Mouse (Mus musculus) heart, postnatal 36 days (tissue): ENCODE results near the gene Cmtm5. TPM values are rescaled to one million over a fixed set of nuclear protein-coding genes. Genes with fewer than 3 reads are reported as not detected.

ENCODE experiments used
- microRNA-seq, 2 experiments: library from miRNA; unstranded; fragments of <30 nt; microRNA quantifications; one replicate each; pipeline ENCODE4 v1.2.0; 2021; ENCODE audit warnings: borderline number of aligned reads in 2 of 2
- total RNA-seq, 2 experiments: library from RNA; stranded (reverse); gene quantifications; 2 replicates each; pipeline ENCODE4 v1.2.3; 2021

Gene Cmtm5
- total RNA-seq, 2 experiments from 2014 or later: 0.46 TPM; not detected in 1

Small RNA genes lying within 50 kb of the gene (microRNA-seq; reads per million reads assigned to microRNA genes)
- gene Mir208a: 5,712 to 9,419 reads per million in 2 experiments
- 181 to 202 reads per million in 2 experiments for gene Mir208b

Other genes starting within 250 kb of the Cmtm5 start
- 10 to 100 TPM; 72.2 to 80.2 TPM for gene Acin1, start 249.3 kb upstream of the Cmtm5 start, total RNA-seq
- not detected for gene Gm29776, start 237.4 kb upstream of the Cmtm5 start, total RNA-seq
- not detected for gene Cebpe, start 224.1 kb upstream of the Cmtm5 start, total RNA-seq
- gene Slc7a8, start 154.3 kb upstream of the Cmtm5 start, total RNA-seq: 1 to 10 TPM; 2.6 to 3.1 TPM
- not detected for gene Rnf212b, start 122.1 kb upstream of the Cmtm5 start, total RNA-seq
- 1 to 10 TPM; 5.2 to 8.8 TPM for gene Homez, start 65.3 kb upstream of the Cmtm5 start, total RNA-seq
- 1 to 10 TPM; 2.6 to 2.9 TPM for gene Ppp1r3e, start 58.7 kb upstream of the Cmtm5 start, total RNA-seq
- 10 to 100 TPM; 42.1 to 43.4 TPM for gene Bcl2l2, start 52.9 kb upstream of the Cmtm5 start, total RNA-seq
- 1 to 10 TPM; 3.5 to 6.6 TPM for gene Gm20521, start 52.8 kb upstream of the Cmtm5 start, total RNA-seq
- 10 to 100 TPM; 45.8 to 51.0 TPM for gene Pabpn1, start 43.8 kb upstream of the Cmtm5 start, total RNA-seq
- 1 to 10 TPM; 2.0 to 2.7 TPM for gene Slc22a17, start 23.1 kb upstream of the Cmtm5 start, total RNA-seq
- gene Efs, start 10.1 kb upstream of the Cmtm5 start, total RNA-seq: 1 to 10 TPM; 2.5 to 2.8 TPM
- gene Il25, start 3.6 kb upstream of the Cmtm5 start, total RNA-seq: not detected
- gene Myh6, start 30.7 kb downstream of the Cmtm5 start, total RNA-seq: over 10,000 TPM; 23,066 to 24,862 TPM
- not detected for gene Gm17428, start 40.7 kb downstream of the Cmtm5 start, total RNA-seq
- 1,000 to 10,000 TPM; 2,242 to 2,437 TPM for gene Myh7, start 58.4 kb downstream of the Cmtm5 start, total RNA-seq
- gene Ngdn, start 79.2 kb downstream of the Cmtm5 start, total RNA-seq: 10 to 100 TPM; 25.6 to 29.3 TPM
- gene Zfhx2, start 156.1 kb downstream of the Cmtm5 start, total RNA-seq: 1 to 10 TPM; 3.4 to 3.9 TPM
- 10 to 100 TPM; 12.6 to 13.0 TPM for gene Thtpa, start 158.5 kb downstream of the Cmtm5 start, total RNA-seq
- gene Ap1g2, start 170.3 kb downstream of the Cmtm5 start, total RNA-seq: 1 to 10 TPM; 3.9 to 6.2 TPM
- gene Jph4, start 180.7 kb downstream of the Cmtm5 start, total RNA-seq: under 1 TPM; 0.14 TPM